ENCODE assay signal across 8 mouse cellular contexts in genomic region chr6:148943695-148944094, GRCm38 (mm10). TPM values are rescaled to one million over a fixed set of nuclear protein-coding genes. Genes with fewer than 3 reads are reported as not detected.
DNase-seq lines count a peak whose midpoint lies in the region; ATAC-seq and TF ChIP-seq lines count a peak whose summit lies in the region.

No protein-coding gene starts in this region.

- H3K4me3 ChIP-seq in kidney, adult 2 months (ENCODE audit: insufficient read depth, low read depth, low read length): no peak overlapping the region
- H3K4me3 ChIP-seq in embryonic facial prominence, embryonic 12.5 days: peak overlapping the region; percentile 87
- peak overlapping the region; percentile 75 for H3K4me3 ChIP-seq in intestine, postnatal 0 days (ENCODE audit: low read depth, low read length)
- H3K4me3 ChIP-seq in midbrain, embryonic 16.5 days (ENCODE audit: low read depth, low read length): peak overlapping the region; percentile 83; the same call in 1 of the 2 replicates
- H3K4me3 ChIP-seq in gastrocnemius, adult 2 months: no peak overlapping the region

- ATAC-seq in embryonic facial prominence, embryonic 12.5 days (ENCODE audit: insufficient number of reproducible peaks, insufficient read depth, low FRiP score, low TSS enrichment): no peak
- no peak for ATAC-seq in intestine, postnatal 0 days
- ATAC-seq in midbrain, embryonic 16.5 days: no peak

- H3K9ac ChIP-seq in embryonic facial prominence, embryonic 12.5 days: peak overlapping the region; percentile 98
- H3K9ac ChIP-seq in intestine, postnatal 0 days (ENCODE audit: low read depth, low read length): no peak overlapping the region
- no peak overlapping the region for H3K9ac ChIP-seq in midbrain, embryonic 16.5 days (ENCODE audit: low read depth, low read length)

- no peak for TF ChIP-seq POLR2A in kidney, adult 2 months (IDR thresholded peaks at IDR 0.05; ENCODE audit: low read depth, low read length)

- peak; percentile 50 for DNase-seq in kidney, adult 2 months
- DNase-seq in kidney, postnatal 10 days: no peak
- DNase-seq in gastrocnemius, adult 2 months: no peak
- no peak for DNase-seq in thymus, postnatal 36 days
- DNase-seq in cerebellum, postnatal 25 days: no peak

- no peaks in the 10 kb centered on the region for H3K27me3 ChIP-seq in kidney, adult 2 months (replicated peaks; ENCODE audit: control insufficient read depth, insufficient read depth, low read length)
- no peaks in the 10 kb centered on the region for H3K27me3 ChIP-seq in embryonic facial prominence, embryonic 12.5 days
- no peaks in the 10 kb centered on the region for H3K27me3 ChIP-seq in intestine, postnatal 0 days (replicated peaks; ENCODE audit: control insufficient read depth, insufficient read depth, low read length)
- no peaks in the 10 kb centered on the region for H3K27me3 ChIP-seq in midbrain, embryonic 16.5 days (ENCODE audit: control insufficient read depth, insufficient read depth, low read depth, low read length)

- H3K27ac ChIP-seq in kidney, adult 2 months (ENCODE audit: insufficient read depth, low read depth, low read length): 0 out of 2 replicates have a peak overlapping the region, but pooled peaks have one; percentile 84
- no peak overlapping the region for H3K27ac ChIP-seq in embryonic facial prominence, embryonic 12.5 days
- H3K27ac ChIP-seq in intestine, postnatal 0 days (ENCODE audit: low read depth, low read length): no peak overlapping the region
- H3K27ac ChIP-seq in midbrain, embryonic 16.5 days (ENCODE audit: low read length): no peak overlapping the region
- no peak overlapping the region for H3K27ac ChIP-seq in gastrocnemius, adult 2 months

- TF ChIP-seq CTCF in kidney, adult 2 months (conservative IDR thresholded peaks at IDR 0.05; ENCODE audit: insufficient read depth, insufficient read length, low read depth, low read length): no peak
- no peak for TF ChIP-seq CTCF in intestine, postnatal 0 days (IDR thresholded peaks at IDR 0.05; ENCODE audit: low read depth)
- TF ChIP-seq CTCF in gastrocnemius, adult 2 months (IDR thresholded peaks at IDR 0.05): no peak

- intact Hi-C loops in gastrocnemius, adult 2 months (cut with DNase I): no loop called here

- H3K36me3 ChIP-seq in kidney, adult 2 months (ENCODE audit: control insufficient read depth, insufficient read depth, low read length): no peaks in the 10 kb centered on the region
- H3K36me3 ChIP-seq in embryonic facial prominence, embryonic 12.5 days: no peaks in the 10 kb centered on the region
- no peaks in the 10 kb centered on the region for H3K36me3 ChIP-seq in intestine, postnatal 0 days (ENCODE audit: control insufficient read depth, insufficient read depth)
- no peaks in the 10 kb centered on the region for H3K36me3 ChIP-seq in midbrain, embryonic 16.5 days (ENCODE audit: control insufficient read depth, insufficient read depth, low read length)

- H3K4me1 ChIP-seq in kidney, adult 2 months (ENCODE audit: control insufficient read depth, insufficient read depth, low read length): peaks cover 8% of the 10 kb centered on the region
- peaks cover 15% of the 10 kb centered on the region; the same call in 1 of the 2 replicates for H3K4me1 ChIP-seq in embryonic facial prominence, embryonic 12.5 days
- 0 out of 2 replicates have a peak, but pooled peaks cover 3% of the 10 kb centered on the region for H3K4me1 ChIP-seq in intestine, postnatal 0 days (replicated peaks; ENCODE audit: control insufficient read depth, insufficient read depth, low read length)
- H3K4me1 ChIP-seq in midbrain, embryonic 16.5 days (ENCODE audit: control insufficient read depth, insufficient read depth, low read length): no peaks in the 10 kb centered on the region; the same call in 1 of the 2 replicates

- H3K9me3 ChIP-seq in embryonic facial prominence, embryonic 12.5 days: no peaks in the 10 kb centered on the region
- no peaks in the 10 kb centered on the region for H3K9me3 ChIP-seq in intestine, postnatal 0 days (ENCODE audit: control insufficient read depth)
- no peaks in the 10 kb centered on the region for H3K9me3 ChIP-seq in midbrain, embryonic 16.5 days (replicated peaks; ENCODE audit: control insufficient read depth, low read length, poor library complexity, severe bottlenecking)

- 38% methylated on average over 3 of the region's 3 CpGs for WGBS in kidney, adult 2 months
- 11% methylated on average over 3 of the region's 3 CpGs for WGBS in embryonic facial prominence, embryonic 12.5 days
- WGBS in intestine, postnatal 0 days: 17% methylated on average over 3 of the region's 3 CpGs
- WGBS in midbrain, embryonic 16.5 days: 8% methylated on average over 3 of the region's 3 CpGs

- H3K4me2 ChIP-seq in embryonic facial prominence, embryonic 12.5 days (replicated peaks): peak overlapping the region; percentile 63
- H3K4me2 ChIP-seq in intestine, postnatal 0 days (replicated peaks; ENCODE audit: low read depth): peak overlapping the region; percentile 91
- H3K4me2 ChIP-seq in midbrain, embryonic 16.5 days (ENCODE audit: low read length): peak overlapping the region; percentile 89

RNA-seq across cellular contexts. Expression of gene Sinhcaf, which starts 2.6 kb away (rescaled TPM):
- polyA plus RNA-seq in kidney, adult 2 months (2012; rRNA removed): 2.4 and 4.4 TPM in 2 replicates
- polyA plus RNA-seq in embryonic facial prominence, embryonic 12.5 days (2016; fragmentation: Nextera tagmentation; extraction: Ambion mirVana): 143 and 147 TPM in 2 replicates
- polyA plus RNA-seq in intestine, postnatal 0 days (2015; fragmentation: Nextera tagmentation; extraction: Ambion mirVana): 22.2 and 23.0 TPM in 2 replicates
- 30.7 and 46.2 TPM in 2 replicates for polyA plus RNA-seq in midbrain, embryonic 16.5 days (2015; fragmentation: Nextera tagmentation; extraction: Ambion mirVana)
- 1 to 10 TPM; 1.2 to 2.0 TPM for total RNA-seq in gastrocnemius, adult 2 months (2021)

RNA-seq across cellular contexts. Expression of gene Caprin2, which starts 47.7 kb away (rescaled TPM):
- 6.7 and 7.5 TPM in 2 replicates for polyA plus RNA-seq in kidney, adult 2 months (2012; rRNA removed)
- polyA plus RNA-seq in embryonic facial prominence, embryonic 12.5 days (2016; fragmentation: Nextera tagmentation; extraction: Ambion mirVana): 21.0 and 21.2 TPM in 2 replicates
- polyA plus RNA-seq in intestine, postnatal 0 days (2015; fragmentation: Nextera tagmentation; extraction: Ambion mirVana): 6.8 and 7.4 TPM in 2 replicates
- polyA plus RNA-seq in midbrain, embryonic 16.5 days (2015; fragmentation: Nextera tagmentation; extraction: Ambion mirVana): 9.3 and 11.5 TPM in 2 replicates
- total RNA-seq in gastrocnemius, adult 2 months (2021): 1 to 10 TPM; 2.7 to 3.4 TPM

Comparison
In these comparisons a context has a peak if more than half of its experiments do, and no peak if none do; other contexts are left out.
1. H3K4me3 ChIP-seq: peak in embryonic facial prominence, embryonic 12.5 days (single experiment), intestine, postnatal 0 days (single experiment) and midbrain, embryonic 16.5 days (single experiment); none in kidney, adult 2 months (single experiment) and gastrocnemius, adult 2 months (single experiment).
2. Peak in every context shown above with its lines, with median percentiles within 50 percentile points of each other: H3K4me2 ChIP-seq.